In genomic region chr8:111731231-111731977, GRCm38 (mm10) we compare ENCODE assay signal across 8 mouse cellular contexts. TPM values are rescaled to one million over a fixed set of nuclear protein-coding genes. Genes with fewer than 3 reads are reported as not detected.
A peak's percentile ranks its signal among the peaks of the same experiment; 100 is the strongest.
DNase-seq lines count a peak whose midpoint lies in the region; ATAC-seq and TF ChIP-seq lines count a peak whose summit lies in the region.

No protein-coding gene starts in this region.

- peak; percentile 59 to 66 for DNase-seq in heart, adult 18-20 months
- no peak for DNase-seq in heart, adult 8-10 months (ENCODE audit: low spot score)
- DNase-seq in cerebellum, postnatal 10 days, result peak; percentile 41 to 52
- DNase-seq in large intestine, adult 2 months (ENCODE audit: low read depth, low spot score), result peak; percentile 95
- no peak for DNase-seq in midbrain, postnatal 0 days (ENCODE audit: low spot score)
- DNase-seq in retina, embryonic 14.5 days (ENCODE audit: low spot score), result no peak
- DNase-seq in thymus, postnatal 14 days, result no peak

- peak; percentile 3; the same call in 1 of the 2 replicates for ATAC-seq in heart, embryonic 16.5 days (replicated peaks; ENCODE audit: extremely low read depth, insufficient read depth, low FRiP score)
- peak; percentile 24 for ATAC-seq in midbrain, postnatal 0 days (ENCODE audit: low FRiP score)

- peaks cover 92% of the 10 kb centered on the region for H3K4me1 ChIP-seq in heart, embryonic 16.5 days (ENCODE audit: control insufficient read depth, insufficient read depth, low read length)
- H3K4me1 ChIP-seq in midbrain, postnatal 0 days (ENCODE audit: insufficient read depth, low read length), result peaks cover 16% of the 10 kb centered on the region

- H3K9me3 ChIP-seq in heart, embryonic 16.5 days (replicated peaks; ENCODE audit: control insufficient read depth, low read length), result no peaks in the 10 kb centered on the region
- H3K9me3 ChIP-seq in midbrain, postnatal 0 days (ENCODE audit: low read length), result no peaks in the 10 kb centered on the region

- H3K4me2 ChIP-seq in heart, embryonic 16.5 days (ENCODE audit: low read depth, low read length), result peak overlapping the region; percentile 91
- H3K4me2 ChIP-seq in midbrain, postnatal 0 days (ENCODE audit: low read depth, low read length, poor library complexity, severe bottlenecking), result peak overlapping the region; percentile 83

- H3K36me3 ChIP-seq in heart, embryonic 16.5 days (ENCODE audit: control insufficient read depth, insufficient read depth), result no peaks in the 10 kb centered on the region
- H3K36me3 ChIP-seq in midbrain, postnatal 0 days (ENCODE audit: insufficient read depth, low read length), result no peaks in the 10 kb centered on the region

- H3K27me3 ChIP-seq in heart, embryonic 16.5 days (ENCODE audit: control insufficient read depth, insufficient read depth, low read length), result no peaks in the 10 kb centered on the region
- no peaks in the 10 kb centered on the region for H3K27me3 ChIP-seq in midbrain, postnatal 0 days (ENCODE audit: insufficient read depth, low read length)

- no peak for TF ChIP-seq CTCF in midbrain, postnatal 0 days (IDR thresholded peaks at IDR 0.05)

- H3K9ac ChIP-seq in heart, embryonic 16.5 days (ENCODE audit: low read length), result peak overlapping the region; percentile 93
- H3K9ac ChIP-seq in midbrain, postnatal 0 days (replicated peaks; ENCODE audit: low read length, poor library complexity, severe bottlenecking), result peak overlapping the region; percentile 89

- peak overlapping the region; percentile 85 for H3K4me3 ChIP-seq in heart, embryonic 16.5 days (ENCODE audit: low read length)
- peak overlapping the region; percentile 81 for H3K4me3 ChIP-seq in midbrain, postnatal 0 days (ENCODE audit: low read depth, low read length)

- 1% methylated on average over 39 of the region's 39 CpGs for WGBS in heart, embryonic 16.5 days
- WGBS in large intestine, adult 2 months, result under 1% methylated on average over 39 of the region's 39 CpGs
- under 1% methylated on average over 39 of the region's 39 CpGs for WGBS in midbrain, postnatal 0 days

- H3K27ac ChIP-seq in heart, embryonic 16.5 days (ENCODE audit: low read length), result peak overlapping the region; percentile 97
- H3K27ac ChIP-seq in midbrain, postnatal 0 days (ENCODE audit: low read depth, low read length), result peak overlapping the region; percentile 83

RNA-seq across cellular contexts. Expression of gene Bcar1, which starts 12.2 kb away (rescaled TPM):
- 10 to 100 TPM; 18.9 to 19.1 TPM for total RNA-seq in heart, adult 18-20 months (2021)
- total RNA-seq in heart, adult 8-10 months (2022), result 10 to 100 TPM; 18.5 to 21.8 (median 19.5) TPM
- polyA plus RNA-seq in heart, embryonic 16.5 days (2015; fragmentation: Nextera tagmentation; extraction: Ambion mirVana), result 39.8 and 46.7 TPM in 2 replicates
- polyA plus RNA-seq in large intestine, adult 2 months (2012; rRNA removed), result 77.4 and 114 TPM in 2 replicates
- total RNA-seq in midbrain, postnatal 0 days (2014; rRNA removed), result 62.3 and 72.8 TPM in 2 replicates
- 38.3 and 44.3 TPM in 2 replicates for polyA plus RNA-seq in midbrain, postnatal 0 days (2015; fragmentation: Nextera tagmentation; extraction: Ambion mirVana)

RNA-seq across cellular contexts. Expression of gene Ctrb1, which starts 40.6 kb away (rescaled TPM):
- total RNA-seq in heart, adult 18-20 months (2021), result not detected
- not detected for total RNA-seq in heart, adult 8-10 months (2022)
- polyA plus RNA-seq in heart, embryonic 16.5 days (2015; fragmentation: Nextera tagmentation; extraction: Ambion mirVana), result 0.17 and 2.1 TPM in 2 replicates
- polyA plus RNA-seq in large intestine, adult 2 months (2012; rRNA removed), result 4.0 and 6.1 TPM in 2 replicates
- not detected in 2 replicates for total RNA-seq in midbrain, postnatal 0 days (2014; rRNA removed)
- not detected in 2 replicates for polyA plus RNA-seq in midbrain, postnatal 0 days (2015; fragmentation: Nextera tagmentation; extraction: Ambion mirVana)

Comparison
In these comparisons a context has a peak if more than half of its experiments do, and no peak if none do; other contexts are left out.
1. DNase-seq: peak in heart, adult 18-20 months (2 of 2), cerebellum, postnatal 10 days (2 of 2) and large intestine, adult 2 months (single experiment); none in heart, adult 8-10 months (single experiment), midbrain, postnatal 0 days (single experiment), retina, embryonic 14.5 days (single experiment) and thymus, postnatal 14 days (single experiment).